Mouse (Mus musculus): ENCODE results near the gene Ddx58. TPM values are rescaled to one million over a fixed set of nuclear protein-coding genes. Genes with fewer than 3 reads are reported as not detected.

The Ddx58 gene
- polyA plus RNA-seq, 1 experiment from 2014 or later: 8.3 TPM

DNA sequence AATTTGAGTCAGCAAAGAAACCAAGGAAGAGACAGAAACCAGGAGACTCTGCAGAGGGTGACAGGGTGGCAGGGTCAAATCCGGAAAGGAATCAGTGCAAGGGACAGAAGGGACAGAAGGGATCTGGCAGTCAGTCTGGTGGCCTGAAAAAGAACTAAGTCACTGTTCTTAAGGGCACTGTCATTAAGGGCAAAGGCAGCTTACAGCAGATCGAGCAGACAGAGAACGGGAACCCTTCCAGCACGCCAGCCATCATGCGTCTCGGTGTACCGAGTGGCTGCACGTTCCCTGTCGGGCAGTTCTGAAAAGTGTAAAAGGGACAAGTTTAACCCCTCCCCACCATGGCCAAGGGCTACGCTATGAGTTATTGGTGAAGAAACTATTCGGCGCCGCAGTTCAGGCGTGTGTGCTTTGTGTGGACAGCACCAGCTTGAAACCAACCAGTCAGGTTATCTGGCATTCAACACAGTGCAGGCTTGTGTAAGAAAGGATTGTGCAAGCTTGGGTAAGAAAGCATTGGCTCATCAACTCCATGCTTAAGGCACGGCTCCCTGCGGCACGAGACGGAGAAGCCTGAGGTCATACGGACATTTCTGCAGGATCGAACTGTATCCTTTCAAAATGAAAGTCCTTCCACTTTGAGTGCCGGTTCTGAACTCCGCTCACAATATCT lies 34.3 kb downstream of the Ddx58 start:
- WGBS: 84% methylated on average over 22 of the region's 22 CpGs
- no peak for ATAC-seq (replicated peaks; ENCODE audit: insufficient number of reproducible peaks, insufficient read depth, low FRiP score, low read depth)

DNA sequence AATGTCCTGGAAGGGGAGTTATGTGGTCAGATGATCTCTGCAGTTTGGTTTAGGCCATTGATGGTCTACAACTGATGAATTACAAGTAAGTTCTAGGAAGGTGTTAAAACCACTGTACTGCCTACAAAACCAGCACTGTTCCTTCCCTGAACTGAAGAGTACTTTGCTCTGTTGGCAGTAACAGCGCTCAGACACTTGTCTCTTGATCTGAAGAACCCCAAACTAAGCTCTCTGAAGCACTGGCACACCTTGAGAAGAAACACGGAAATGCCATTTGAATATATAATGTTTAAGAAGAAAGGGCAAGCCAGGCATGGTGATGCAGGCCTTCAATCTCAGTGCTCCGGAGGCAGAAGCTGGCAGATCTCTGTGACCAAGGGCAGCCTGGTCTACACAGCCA lies 35.3 kb downstream of the Ddx58 start:
- Histone ChIP-seq H3K9me3 (replicated peaks) (no peaks in the 10 kb centered on the region), H3K27me3 (no peaks in the 10 kb centered on the region), H3K4me2 (no peak overlapping the region), H3K4me1 (replicated peaks) (peaks cover under 1% of the 10 kb centered on the region; the same call in 1 of the 2 replicates), H3K36me3 (peaks cover 33% of the 10 kb centered on the region), H3K27ac (no peak overlapping the region), H3K9ac (no peak overlapping the region), H3K4me3 (no peak overlapping the region)
- ATAC-seq (replicated peaks; ENCODE audit: insufficient number of reproducible peaks, insufficient read depth, low FRiP score, low read depth): no peak
- WGBS: 84% methylated on average over 3 of the region's 3 CpGs

More for the DNA sequence above, 34.3 kb downstream of the Ddx58 start:
- no peak overlapping the region for H3K4me3 ChIP-seq
- H3K27me3 ChIP-seq: no peaks in the 10 kb centered on the region
- H3K27ac ChIP-seq: no peak overlapping the region
- no peak overlapping the region for H3K4me2 ChIP-seq
- peaks cover 5% of the 10 kb centered on the region for H3K4me1 ChIP-seq (replicated peaks)
- H3K9me3 ChIP-seq (replicated peaks): no peaks in the 10 kb centered on the region
- H3K9ac ChIP-seq: no peak overlapping the region
- H3K36me3 ChIP-seq: peaks cover 36% of the 10 kb centered on the region

DNA sequence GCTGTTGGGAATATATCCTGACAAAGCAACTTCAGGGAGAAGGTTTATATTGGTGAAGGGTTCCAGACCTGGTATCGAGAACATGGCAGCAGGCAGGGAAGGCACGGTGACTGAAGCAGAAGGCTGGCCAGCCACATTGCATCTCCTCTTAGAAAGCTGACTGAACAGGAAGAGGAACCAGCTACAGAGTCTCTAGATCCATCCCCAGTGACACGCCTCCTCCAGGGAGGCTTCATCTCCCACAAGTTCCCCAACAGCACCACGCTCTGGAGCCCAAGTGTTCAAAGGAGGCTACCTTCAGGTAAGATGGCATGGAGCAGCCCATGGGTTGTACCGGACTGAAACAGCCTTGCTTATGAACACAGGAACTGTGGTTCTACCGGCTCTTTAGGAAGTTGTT lies 37.4 kb downstream of the Ddx58 start:
- Histone ChIP-seq H3K27me3 (no peaks in the 10 kb centered on the region), H3K4me3 (no peak overlapping the region), H3K4me1 (replicated peaks) (no peaks in the 10 kb centered on the region), H3K4me2 (no peak overlapping the region), H3K36me3 (peaks cover 36% of the 10 kb centered on the region), H3K9ac (no peak overlapping the region), H3K9me3 (replicated peaks) (no peaks in the 10 kb centered on the region), H3K27ac (no peak overlapping the region)
- 93% methylated on average over 6 of the region's 6 CpGs for WGBS
- ATAC-seq (replicated peaks; ENCODE audit: insufficient number of reproducible peaks, insufficient read depth, low FRiP score, low read depth): no peak

DNA sequence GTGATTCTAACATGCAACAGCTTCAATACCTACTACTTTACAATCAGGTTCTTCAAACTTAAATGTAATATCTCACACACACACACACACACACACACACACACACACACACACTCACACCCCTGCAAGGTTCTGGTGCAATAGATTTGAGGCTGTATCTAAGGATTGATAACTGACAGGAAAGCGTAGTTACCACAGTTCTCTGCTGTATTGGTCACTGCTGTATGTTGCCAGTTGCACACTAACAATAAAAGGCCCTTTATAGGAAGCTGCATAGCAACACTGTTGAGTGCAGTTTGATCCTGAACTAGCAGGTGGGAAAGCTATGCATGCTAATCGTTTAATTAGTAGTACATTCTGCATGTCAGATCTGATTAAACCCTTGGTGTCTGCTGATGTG lies 44.3 kb downstream of the Ddx58 start:
- ATAC-seq (replicated peaks; ENCODE audit: insufficient number of reproducible peaks, insufficient read depth, low FRiP score, low read depth): no peak

GRCm38 (mm10) chr4:40193461-40193860 lies 46.2 kb downstream of the Ddx58 start:
- ATAC-seq (replicated peaks; ENCODE audit: insufficient number of reproducible peaks, insufficient read depth, low FRiP score, low read depth): no peak
- Histone ChIP-seq H3K4me3 (no peak overlapping the region), H3K9me3 (replicated peaks) (no peaks in the 10 kb centered on the region), H3K27ac (no peak overlapping the region), H3K4me1 (replicated peaks) (no peaks in the 10 kb centered on the region; the same call in 1 of the 2 replicates), H3K36me3 (peaks cover 53% of the 10 kb centered on the region), H3K9ac (no peak overlapping the region), H3K27me3 (no peaks in the 10 kb centered on the region), H3K4me2 (no peak overlapping the region)
- WGBS: 76% methylated on average over 9 of the region's 9 CpGs

More for the DNA sequence above, 44.3 kb downstream of the Ddx58 start:
- no peaks in the 10 kb centered on the region for H3K27me3 ChIP-seq
- H3K27ac ChIP-seq: no peak overlapping the region
- 78% methylated on average over 2 of the region's 2 CpGs for WGBS
- no peak overlapping the region for H3K4me2 ChIP-seq
- no peaks in the 10 kb centered on the region for H3K9me3 ChIP-seq (replicated peaks)
- no peak overlapping the region for H3K4me3 ChIP-seq
- no peak overlapping the region for H3K9ac ChIP-seq
- H3K36me3 ChIP-seq: peaks cover 44% of the 10 kb centered on the region
- H3K4me1 ChIP-seq (replicated peaks): no peaks in the 10 kb centered on the region; the same call in 1 of the 2 replicates

GRCm38 (mm10) chr4:40192246-40192645 lies 47.4 kb downstream of the Ddx58 start:
- Histone ChIP-seq H3K36me3 (peaks cover 45% of the 10 kb centered on the region), H3K4me2 (no peak overlapping the region), H3K27me3 (no peaks in the 10 kb centered on the region), H3K4me1 (replicated peaks) (no peaks in the 10 kb centered on the region; the same call in 1 of the 2 replicates), H3K4me3 (no peak overlapping the region), H3K9ac (no peak overlapping the region), H3K27ac (no peak overlapping the region), H3K9me3 (replicated peaks) (no peaks in the 10 kb centered on the region)
- WGBS: 61% methylated on average over 2 of the region's 2 CpGs
- ATAC-seq (replicated peaks; ENCODE audit: insufficient number of reproducible peaks, insufficient read depth, low FRiP score, low read depth): no peak

DNA sequence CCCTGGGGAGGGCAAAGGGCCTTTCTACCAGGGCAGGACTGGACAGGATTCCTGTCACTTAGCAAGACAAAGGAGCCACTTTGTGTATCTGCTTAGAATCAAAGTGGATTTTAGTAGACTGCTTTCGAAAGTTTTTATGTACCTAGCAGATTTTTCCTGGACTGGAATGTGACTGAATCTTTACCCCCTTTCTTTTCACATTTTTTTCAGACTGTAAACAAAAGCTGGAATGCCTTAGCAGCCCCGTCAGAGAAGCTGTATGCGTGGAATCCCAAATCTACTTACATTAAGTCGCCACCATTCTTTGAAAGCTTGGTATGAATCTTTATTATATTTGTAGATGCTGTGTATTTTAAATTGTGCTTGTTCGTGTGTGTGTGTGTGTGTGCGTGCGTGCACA lies 51.7 kb downstream of the Ddx58 start:
- H3K4me1 ChIP-seq (replicated peaks): no peaks in the 10 kb centered on the region; the same call in 1 of the 2 replicates
- H3K4me2 ChIP-seq: no peak overlapping the region
- ATAC-seq (replicated peaks; ENCODE audit: insufficient number of reproducible peaks, insufficient read depth, low FRiP score, low read depth): no peak
- WGBS: 87% methylated on average over 7 of the region's 7 CpGs
- H3K9ac ChIP-seq: no peak overlapping the region
- H3K36me3 ChIP-seq: peaks cover 55% of the 10 kb centered on the region
- H3K9me3 ChIP-seq (replicated peaks): no peaks in the 10 kb centered on the region
- no peak overlapping the region for H3K4me3 ChIP-seq
- H3K27ac ChIP-seq: no peak overlapping the region
- H3K27me3 ChIP-seq: no peaks in the 10 kb centered on the region

- WGBS: 75% methylated on average over 5 of the region's 5 CpGs
- Histone ChIP-seq H3K27me3 (no peaks in the 10 kb centered on the region), H3K36me3 (peaks cover 64% of the 10 kb centered on the region), H3K9ac (no peak overlapping the region), H3K9me3 (replicated peaks) (no peaks in the 10 kb centered on the region), H3K4me2 (no peak overlapping the region), H3K4me1 (replicated peaks) (no peaks in the 10 kb centered on the region), H3K27ac (no peak overlapping the region), H3K4me3 (no peak overlapping the region)
- no peak for ATAC-seq (replicated peaks; ENCODE audit: insufficient number of reproducible peaks, insufficient read depth, low FRiP score, low read depth)
These were observed 55.2 kb downstream of the Ddx58 start for GRCm38 (mm10) chr4:40184470-40184869.

DNA sequence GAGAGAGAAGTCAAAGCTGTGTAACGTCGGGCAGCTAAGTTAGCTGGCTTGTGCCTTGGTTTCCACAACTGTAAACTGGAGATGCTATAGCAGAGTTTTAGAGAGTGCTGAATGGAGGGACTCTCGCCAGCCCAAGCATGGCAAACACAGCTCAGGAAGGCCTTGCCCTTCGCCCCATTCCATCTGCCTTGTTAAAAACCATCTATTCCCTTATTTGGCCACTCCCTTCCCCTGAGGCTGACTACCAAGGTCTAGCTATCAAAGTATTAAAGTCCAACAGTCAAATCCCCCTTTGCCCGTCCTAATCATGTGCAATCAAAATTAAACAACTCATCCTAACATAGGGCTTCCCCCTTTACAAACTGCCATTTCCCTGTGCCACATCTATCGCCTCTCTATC lies 55.8 kb downstream of the Ddx58 start:
- H3K4me3 ChIP-seq: no peak overlapping the region
- no peak overlapping the region for H3K4me2 ChIP-seq
- no peak overlapping the region for H3K27ac ChIP-seq
- no peaks in the 10 kb centered on the region for H3K9me3 ChIP-seq (replicated peaks)
- WGBS: 85% methylated on average over 6 of the region's 6 CpGs
- no peak for ATAC-seq (replicated peaks; ENCODE audit: insufficient number of reproducible peaks, insufficient read depth, low FRiP score, low read depth)
- peaks cover 59% of the 10 kb centered on the region for H3K36me3 ChIP-seq
- no peaks in the 10 kb centered on the region for H3K4me1 ChIP-seq (replicated peaks)
- H3K9ac ChIP-seq: no peak overlapping the region
- no peaks in the 10 kb centered on the region for H3K27me3 ChIP-seq

GRCm38 (mm10) chr4:40182651-40183320 lies 56.8 kb downstream of the Ddx58 start:
- 42% methylated on average over 14 of the region's 14 CpGs for WGBS
- 0 out of 2 replicates have a peak, but pooled peaks have one; percentile 10 for ATAC-seq (replicated peaks; ENCODE audit: insufficient number of reproducible peaks, insufficient read depth, low FRiP score, low read depth)
- no peaks in the 10 kb centered on the region for H3K4me1 ChIP-seq (replicated peaks)
- no peaks in the 10 kb centered on the region for H3K9me3 ChIP-seq (replicated peaks)
- no peak overlapping the region for H3K9ac ChIP-seq
- H3K36me3 ChIP-seq: peaks cover 53% of the 10 kb centered on the region
- H3K4me2 ChIP-seq: no peak overlapping the region
- no peaks in the 10 kb centered on the region for H3K27me3 ChIP-seq
- no peak overlapping the region for H3K4me3 ChIP-seq
- H3K27ac ChIP-seq: no peak overlapping the region

DNA sequence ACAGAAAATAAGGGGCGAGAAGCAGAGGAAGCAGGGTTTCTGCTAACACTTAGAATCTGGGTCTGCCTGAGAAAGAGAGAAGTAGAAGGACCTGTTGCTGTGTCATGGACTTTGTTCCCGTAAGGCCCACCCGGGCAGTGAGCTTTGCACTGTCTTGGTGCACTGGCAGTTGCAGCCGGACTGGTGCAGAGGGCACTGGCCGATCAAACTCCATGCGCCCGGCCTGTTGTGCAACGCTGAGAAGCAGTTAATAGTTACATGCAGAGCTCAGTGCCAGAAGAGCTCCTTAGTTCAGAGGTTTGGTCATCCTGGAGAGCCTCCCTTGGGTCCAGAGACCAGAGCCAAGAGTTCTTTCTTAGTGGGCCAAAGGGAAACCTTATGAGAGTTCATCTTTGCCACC lies 57.9 kb downstream of the Ddx58 start:
- Histone ChIP-seq H3K9me3 (replicated peaks) (no peaks in the 10 kb centered on the region), H3K27ac (no peak overlapping the region), H3K27me3 (no peaks in the 10 kb centered on the region), H3K4me3 (no peak overlapping the region), H3K36me3 (peaks cover 48% of the 10 kb centered on the region), H3K4me2 (no peak overlapping the region), H3K9ac (no peak overlapping the region), H3K4me1 (replicated peaks) (no peaks in the 10 kb centered on the region)
- ATAC-seq (replicated peaks; ENCODE audit: insufficient number of reproducible peaks, insufficient read depth, low FRiP score, low read depth): no peak
- 92% methylated on average over 8 of the region's 8 CpGs for WGBS

DNA sequence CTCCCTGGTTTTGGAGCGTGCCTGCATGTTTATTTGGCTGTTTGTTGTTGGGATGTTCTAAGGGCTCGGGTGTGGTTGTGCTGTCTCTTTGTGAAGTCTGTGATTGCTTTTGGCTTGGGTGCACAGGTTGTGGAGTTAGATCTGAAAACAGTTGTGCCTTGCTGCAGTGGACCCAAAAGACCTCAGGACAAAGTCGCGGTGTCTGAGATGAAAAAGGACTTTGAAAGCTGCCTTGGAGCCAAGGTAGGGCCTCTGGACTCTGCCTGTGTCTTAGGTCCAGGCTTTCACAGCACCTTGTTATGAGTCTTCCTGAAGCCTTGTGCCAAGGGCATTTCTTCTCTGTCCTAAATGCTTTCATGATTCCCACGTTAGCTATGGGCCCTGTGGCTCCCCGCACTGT lies 59.6 kb downstream of the Ddx58 start:
- peaks cover 39% of the 10 kb centered on the region for H3K36me3 ChIP-seq

More for the DNA sequence above, 59.6 kb downstream of the Ddx58 start:
- no peak overlapping the region for H3K4me3 ChIP-seq
- no peaks in the 10 kb centered on the region for H3K9me3 ChIP-seq (replicated peaks)
- WGBS: 88% methylated on average over 6 of the region's 6 CpGs
- H3K4me2 ChIP-seq: no peak overlapping the region
- H3K4me1 ChIP-seq (replicated peaks): no peaks in the 10 kb centered on the region
- no peak for ATAC-seq (replicated peaks; ENCODE audit: insufficient number of reproducible peaks, insufficient read depth, low FRiP score, low read depth)
- no peak overlapping the region for H3K9ac ChIP-seq
- H3K27me3 ChIP-seq: no peaks in the 10 kb centered on the region
- no peak overlapping the region for H3K27ac ChIP-seq
